Mouse (Mus musculus) gastrocnemius, adult 18-20 months (tissue): ENCODE data around the gene Ripor3. TPM values are rescaled to one million over a fixed set of nuclear protein-coding genes. Genes with fewer than 3 reads are reported as not detected.

Source experiments
- DNase-seq: peaks from one replicate; pipeline ENCODE4 v3.0.0; 2021; ENCODE audit warnings: low spot score
- total RNA-seq, 2 experiments: library from RNA; stranded (reverse); gene quantifications; 2 replicates each; pipeline ENCODE4 v1.2.3; 2021

The Ripor3 gene
- total RNA-seq, 2 experiments from 2014 or later, result 0.09 to 0.11 TPM

DNA sequence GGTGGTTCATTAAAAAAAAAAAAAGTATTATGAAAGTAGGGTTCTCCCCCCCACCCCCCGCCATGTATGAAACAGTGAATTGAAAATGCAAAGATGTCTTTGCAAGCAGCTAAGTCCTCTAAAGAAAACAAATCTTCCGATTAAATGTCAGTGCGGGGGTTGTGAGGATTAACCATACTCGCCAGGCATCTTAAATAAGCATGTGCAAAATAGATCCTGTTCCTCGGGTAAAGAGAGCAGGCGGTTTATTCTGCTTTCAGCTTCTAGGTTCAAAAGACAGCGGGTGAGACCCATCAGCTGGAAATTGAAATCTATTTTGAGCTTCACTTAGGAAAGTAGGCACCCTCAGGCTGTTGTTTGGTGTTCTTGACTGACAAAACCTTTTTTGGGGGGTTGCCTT lies 77.0 kb downstream of the Ripor3 start:
- DNase-seq, result no peak

DNA sequence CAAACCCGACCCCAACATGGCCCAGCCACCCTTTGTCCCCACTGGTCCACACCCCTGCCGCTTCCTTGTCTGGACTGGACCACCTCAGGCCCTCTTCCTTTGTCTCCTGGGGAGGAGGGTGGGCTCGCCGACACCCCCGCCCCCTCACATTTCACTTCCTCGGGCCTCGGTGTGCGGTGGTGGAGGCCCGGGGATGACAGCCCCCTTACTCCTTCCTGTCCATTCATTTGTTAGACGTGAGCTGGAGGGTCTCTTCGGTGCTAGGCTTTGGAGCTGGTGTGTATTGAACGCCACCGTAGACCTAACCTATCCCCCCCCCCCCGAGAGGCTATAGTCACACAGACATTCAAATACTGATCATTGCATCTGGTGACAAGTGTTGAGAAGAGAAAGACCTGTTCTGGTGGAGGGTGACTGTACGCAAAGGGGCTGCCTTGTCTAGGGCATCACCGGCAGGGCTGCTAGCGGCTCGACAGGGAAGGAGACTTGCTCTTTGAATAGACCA lies 77.6 kb downstream of the Ripor3 start:
- DNase-seq, result no peak

DNA sequence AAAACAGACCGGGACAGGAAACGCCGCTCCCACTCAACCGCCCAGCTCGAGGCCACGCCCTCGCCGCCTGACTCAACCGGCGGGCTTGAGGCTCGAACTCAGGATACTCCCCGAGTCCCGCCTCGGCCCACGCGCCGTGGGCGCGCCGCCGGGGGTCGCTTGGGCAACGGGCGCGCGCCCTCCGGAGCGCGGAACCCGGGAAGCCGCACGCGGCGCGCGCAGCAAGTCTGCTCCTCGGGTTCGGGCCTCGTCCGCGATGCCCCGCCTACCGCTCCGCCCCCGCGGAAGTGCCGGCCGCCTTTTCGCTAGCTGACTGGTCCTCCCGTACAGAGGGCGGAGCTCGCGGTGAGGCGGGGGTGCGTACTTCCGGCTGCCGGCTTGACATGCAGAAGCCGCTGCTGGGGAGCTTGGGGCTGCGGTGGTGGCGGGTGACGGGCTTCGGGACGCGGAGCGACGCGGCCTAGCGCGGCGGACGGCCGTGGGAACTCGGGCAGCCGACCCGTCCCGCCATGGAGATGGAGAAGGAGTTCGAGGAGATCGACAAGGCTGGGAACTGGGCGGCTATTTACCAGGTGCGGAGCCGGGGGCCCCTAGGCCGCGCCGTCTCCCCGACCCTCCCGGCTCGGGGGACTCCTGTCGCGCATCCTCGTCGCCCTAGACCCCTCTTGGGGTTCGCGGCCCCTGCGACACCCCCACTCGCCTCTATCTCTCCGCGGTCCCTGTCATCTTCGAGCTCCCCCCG lies 78.3 kb downstream of the Ripor3 start, which contains the start of gene Ptpn1:
Ptpn1 (plus strand) TSS at position 73 of the 742 bp plus-strand sequence.
- peak; percentile 97 for DNase-seq

DNA sequence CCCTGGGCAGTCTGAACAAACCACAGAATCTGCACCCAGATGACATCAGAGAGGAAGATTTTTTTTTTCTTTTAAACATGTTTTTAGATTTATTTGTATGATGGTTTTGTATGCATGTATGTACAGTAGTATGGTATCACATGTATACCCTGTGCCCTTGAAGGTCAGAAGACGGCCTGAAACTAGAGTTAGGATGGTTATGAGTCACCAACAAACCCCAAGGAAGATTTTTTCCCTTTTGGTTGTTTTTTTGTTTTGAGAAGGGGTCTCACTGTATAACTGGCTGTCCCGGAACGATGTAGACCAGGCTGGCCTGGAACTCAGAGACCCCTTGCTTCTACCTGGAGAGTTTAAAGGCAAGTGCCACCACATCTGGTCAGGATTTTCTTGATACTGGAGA lies 79.4 kb downstream of the Ripor3 start:
- no peak for DNase-seq

Other genes with a start within 250 kb of the Ripor3 start
- 10 to 100 TPM; 17.6 to 19.3 TPM for gene Ptpn1, start 78.6 kb downstream of the Ripor3 start, total RNA-seq
- 1 to 10 TPM; 1.0 to 2.4 TPM for gene Pard6b, start 70.4 kb upstream of the Ripor3 start, total RNA-seq
- gene Adnp, start 196.5 kb upstream of the Ripor3 start, total RNA-seq, result 10 to 100 TPM; 14.4 to 15.6 TPM
- 10 to 100 TPM; 10.1 to 14.1 TPM for gene Gm20716, start 219.7 kb upstream of the Ripor3 start, total RNA-seq
- gene Dpm1, start 220.0 kb upstream of the Ripor3 start, total RNA-seq, result 10 to 100 TPM; 75.5 to 85.3 TPM
- gene Mocs3, start 220.0 kb upstream of the Ripor3 start, total RNA-seq, result 1 to 10 TPM; 5.0 to 5.1 TPM